Mouse (Mus musculus) neutrophil, adult 5-6 weeks (primary cell): Measurements from ENCODE around the gene Gm7579. TPM values are rescaled to one million over a fixed set of nuclear protein-coding genes. Genes with fewer than 3 reads are reported as not detected.
"Not testable (repeated sequence)": the region's sequence is repeated elsewhere in the genome, so short reads cannot be mapped to it uniquely, and the experiment has no call there.

Experiments used
- ATAC-seq: fragments of 151-379, 151-347 bp; 2 replicates; pipeline ENCODE4 v1.8.0; 2017; ENCODE audit warnings: mild to moderate bottlenecking, moderate TSS enrichment; ENCODE audit not compliant: insufficient number of reproducible peaks, poor library complexity, low FRiP score, severe bottlenecking; ENCODE audit errors: extremely low read depth
- total RNA-seq: library from RNA; stranded (forward); fragments of 200-1000 nt; gene quantifications from 2 replicates; pipeline ENCODE4 v1.2.3, GENCODE M21; 2017

The Gm7579 gene
- not detected in 2 replicates for total RNA-seq

- no peak for ATAC-seq
These were observed at the start of gene Gm7579 for GRCm38 (mm10) chr7:142211559-142211958. Gene Gm7579 (plus strand): TSS chr7:142211859.

DNA sequence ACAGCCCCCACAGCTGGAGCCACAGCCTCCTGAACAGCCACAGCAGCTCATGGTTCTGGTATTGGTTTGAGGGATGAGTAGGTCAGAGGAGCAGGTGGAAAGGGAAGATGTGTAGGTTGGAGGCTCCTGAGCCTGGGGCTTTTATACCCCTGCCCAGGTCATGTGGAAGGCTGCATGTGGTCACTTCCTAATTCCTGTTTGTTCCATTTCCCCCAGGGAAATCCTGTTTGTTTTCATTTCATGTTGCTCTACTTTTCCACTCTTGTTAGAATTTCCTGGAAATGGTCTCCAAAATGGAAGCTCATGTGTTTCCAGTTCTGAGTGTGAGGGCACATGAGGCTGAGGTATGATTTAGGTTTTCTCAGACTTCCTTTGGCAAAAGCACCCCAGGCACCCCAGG lies 46.0 kb upstream of the Gm7579 start, which contains the start of gene Gm4553:
Gene Gm4553 (minus strand): TSS at position 101 of the 400 bp plus-strand sequence.
- not testable (repeated sequence) for ATAC-seq

GRCm38 (mm10) chr7:142169836-142170235 lies 41.8 kb upstream of the Gm7579 start:
- ATAC-seq = no peak

DNA sequence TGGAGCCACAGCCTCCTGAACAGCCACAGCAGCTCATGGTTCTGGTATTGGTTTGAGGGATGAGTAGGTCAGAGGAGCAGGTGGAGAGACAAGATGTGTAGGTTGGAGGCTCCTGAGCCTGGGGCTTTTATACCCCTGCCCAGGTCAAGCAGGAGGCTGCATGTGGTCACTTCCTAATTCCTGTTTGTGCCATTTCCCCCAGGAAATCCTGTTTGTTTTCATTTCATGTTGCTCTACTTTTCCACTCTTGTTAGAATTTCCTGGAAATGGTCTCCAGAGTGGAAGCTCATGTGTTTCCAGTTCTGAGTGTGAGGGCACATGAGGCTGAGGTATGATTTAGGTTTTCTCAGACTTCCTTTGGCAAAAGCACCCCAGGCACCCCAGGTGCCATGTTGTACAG lies 35.8 kb upstream of the Gm7579 start, which contains the start of gene Krtap5-2:
Gene Krtap5-2 (minus strand): TSS at position 101 of the 400 bp plus-strand sequence.
- not testable (repeated sequence) for ATAC-seq

DNA sequence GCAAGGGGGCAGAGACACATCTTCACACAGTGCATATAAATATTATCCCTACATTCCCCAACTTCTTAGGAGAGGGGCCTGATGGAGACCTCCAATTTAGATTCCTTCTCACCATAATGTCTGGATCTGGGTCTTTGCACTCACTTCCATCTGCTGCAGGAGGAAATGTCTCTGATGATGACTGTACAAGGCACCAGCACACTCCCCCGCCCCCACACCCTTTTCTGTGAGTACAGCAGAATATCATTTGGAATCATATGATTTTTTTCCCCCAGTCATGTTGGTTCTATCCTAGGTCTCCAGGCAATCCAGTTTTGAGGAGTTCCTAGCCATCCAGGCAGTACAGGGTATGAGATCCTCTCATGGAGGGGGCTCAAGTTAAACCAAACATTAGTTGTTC lies 33.0 kb upstream of the Gm7579 start:
- no peak for ATAC-seq

- no peak for ATAC-seq
These were observed 30.6 kb upstream of the Gm7579 start for GRCm38 (mm10) chr7:142181021-142181420.

GRCm38 (mm10) chr7:142188156-142188555 lies 23.5 kb upstream of the Gm7579 start:
- no peak for ATAC-seq

DNA sequence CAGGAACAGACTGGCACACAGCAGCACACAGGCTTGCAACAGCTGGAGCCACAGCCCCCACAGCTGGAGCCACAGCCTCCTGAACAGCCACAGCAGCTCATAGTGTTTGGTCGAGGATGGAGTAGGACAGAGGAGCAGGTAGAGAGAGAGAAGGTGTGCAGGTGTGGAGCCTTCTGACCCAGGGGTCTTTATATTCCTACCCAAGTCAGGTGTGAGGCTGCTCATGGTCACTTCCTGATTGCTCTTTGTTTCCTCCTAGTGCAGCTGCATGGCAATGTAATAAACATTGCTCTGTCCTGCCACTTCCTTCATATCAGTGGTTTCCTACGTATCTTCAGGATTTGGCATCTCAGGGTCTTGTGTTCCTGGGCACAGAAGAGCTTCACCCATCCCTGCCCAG lies 21.4 kb upstream of the Gm7579 start, which contains the start of gene Gm10153:
Gene Gm10153 (minus strand): TSS at position 101 of the 400 bp plus-strand sequence.
- ATAC-seq = no peak

GRCm38 (mm10) chr7:142198748-142199147 lies 12.9 kb upstream of the Gm7579 start:
- no peak for ATAC-seq

DNA sequence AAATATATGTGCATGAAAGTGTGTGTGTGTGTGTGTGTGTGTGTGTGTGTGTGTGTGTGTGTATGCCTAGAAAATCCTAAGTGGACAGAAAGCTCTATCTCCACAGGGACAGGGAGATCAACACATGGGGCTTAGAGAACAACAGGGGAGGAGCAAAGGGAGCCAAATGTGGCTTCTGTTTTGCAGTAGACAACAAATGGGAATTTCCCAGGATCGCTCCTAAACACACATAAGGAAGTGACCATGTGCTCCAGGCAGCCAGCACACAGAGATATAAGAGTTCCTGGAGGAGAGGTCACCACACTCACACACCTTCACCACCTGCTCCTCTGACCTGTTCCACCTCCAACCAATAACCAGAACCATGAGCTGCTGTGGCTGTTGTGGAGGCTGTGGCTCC lies 10.6 kb upstream of the Gm7579 start, which contains the start of gene Krtap5-3:
Gene Krtap5-3 (plus strand): TSS at position 301 of the 400 bp plus-strand sequence.
- ATAC-seq = no peak

DNA sequence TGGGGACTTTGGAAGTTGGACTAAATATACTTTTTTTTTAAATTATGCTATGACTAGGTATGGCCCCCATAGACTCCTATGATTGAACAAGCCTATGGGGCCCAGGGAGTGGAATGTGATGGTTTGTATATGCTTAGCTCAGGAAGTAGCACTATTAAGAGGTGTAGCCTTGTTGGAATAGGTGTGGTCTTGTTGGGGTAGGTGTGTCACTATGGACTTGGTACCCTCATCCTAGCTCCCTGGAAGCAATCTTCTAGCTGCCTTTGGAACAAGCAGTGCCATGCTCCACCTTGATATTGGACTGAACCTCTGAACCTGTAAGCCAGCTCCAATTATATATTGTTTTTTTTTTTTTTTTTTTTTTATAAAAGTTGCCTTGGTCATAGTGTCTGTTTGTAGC lies 6.2 kb upstream of the Gm7579 start:
- no peak for ATAC-seq

DNA sequence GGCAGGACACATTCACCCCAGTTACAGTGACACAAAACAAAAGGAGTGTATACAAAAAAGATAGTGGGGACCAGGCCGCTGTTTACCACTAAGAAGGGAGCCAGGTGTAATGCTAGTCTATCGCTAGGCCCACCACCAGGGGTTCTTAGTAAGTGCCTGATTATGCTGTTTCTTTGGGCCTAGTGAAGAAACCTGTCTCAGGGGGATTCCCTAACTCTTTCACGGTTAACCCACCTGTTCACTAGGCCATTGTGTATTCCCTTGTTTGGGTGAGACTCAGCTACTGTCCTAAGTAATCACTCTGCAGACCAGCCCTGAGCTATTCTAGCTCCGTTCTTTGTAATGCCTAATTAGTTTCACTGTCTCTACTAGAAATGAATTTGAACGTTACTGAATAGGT lies 4.8 kb upstream of the Gm7579 start:
- ATAC-seq = not testable (repeated sequence)

- ATAC-seq = not testable (repeated sequence)
These were observed 477 bp downstream of the Gm7579 start for GRCm38 (mm10) chr7:142212136-142212535.

GRCm38 (mm10) chr7:142224518-142224917 lies 12.9 kb downstream of the Gm7579 start:
- ATAC-seq = no peak

DNA sequence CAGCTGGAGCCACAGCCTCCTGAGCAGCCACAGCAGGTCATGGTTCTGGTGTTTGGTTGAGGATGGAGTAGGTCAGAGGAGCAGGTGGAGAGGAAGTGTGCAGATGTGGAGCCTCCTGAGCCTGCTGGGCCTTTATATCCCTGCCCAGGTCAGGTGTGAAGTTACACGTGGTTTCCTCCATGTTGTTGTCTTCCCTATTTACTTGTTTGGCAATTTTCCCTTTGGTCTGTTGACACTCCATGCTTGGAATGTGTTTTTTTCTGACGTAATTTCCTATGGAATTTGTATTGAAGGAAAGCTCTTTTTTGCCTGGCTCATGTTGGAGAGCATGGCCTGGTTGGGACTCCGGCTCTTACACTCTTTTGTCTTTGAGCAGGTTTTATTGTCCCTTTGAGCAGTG lies 18.2 kb downstream of the Gm7579 start, which contains the start of gene Krtap5-5:
Gene Krtap5-5 (minus strand): TSS at position 101 of the 400 bp plus-strand sequence.
- not testable (repeated sequence) for ATAC-seq

- ATAC-seq = no peak
These were observed 19.9 kb downstream of the Gm7579 start for GRCm38 (mm10) chr7:142231540-142231939.

DNA sequence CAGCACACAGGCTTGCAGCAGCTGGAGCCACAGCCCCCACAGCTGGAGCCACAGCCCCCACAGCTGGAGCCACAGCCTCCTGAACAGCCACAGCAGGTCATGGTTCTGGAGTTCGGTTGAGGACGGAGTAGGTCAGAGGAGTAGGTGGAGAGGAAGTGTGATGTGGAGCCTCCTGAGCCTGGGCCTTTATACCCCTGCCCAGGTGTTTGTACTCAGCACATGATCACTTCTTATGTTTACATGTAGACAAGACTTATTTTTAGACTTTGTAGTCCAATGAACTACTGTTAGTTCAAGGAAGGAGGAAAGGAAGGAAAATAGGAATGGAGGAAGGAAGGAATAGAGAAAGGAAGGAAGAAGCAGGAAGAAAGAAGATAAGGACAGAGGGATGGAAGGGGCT lies 29.3 kb downstream of the Gm7579 start, which contains the start of gene Gm40460:
Gene Gm40460 (minus strand): TSS at position 101 of the 400 bp plus-strand sequence.
- no peak for ATAC-seq

GRCm38 (mm10) chr7:142249824-142250223 lies 38.2 kb downstream of the Gm7579 start:
- no peak for ATAC-seq

DNA sequence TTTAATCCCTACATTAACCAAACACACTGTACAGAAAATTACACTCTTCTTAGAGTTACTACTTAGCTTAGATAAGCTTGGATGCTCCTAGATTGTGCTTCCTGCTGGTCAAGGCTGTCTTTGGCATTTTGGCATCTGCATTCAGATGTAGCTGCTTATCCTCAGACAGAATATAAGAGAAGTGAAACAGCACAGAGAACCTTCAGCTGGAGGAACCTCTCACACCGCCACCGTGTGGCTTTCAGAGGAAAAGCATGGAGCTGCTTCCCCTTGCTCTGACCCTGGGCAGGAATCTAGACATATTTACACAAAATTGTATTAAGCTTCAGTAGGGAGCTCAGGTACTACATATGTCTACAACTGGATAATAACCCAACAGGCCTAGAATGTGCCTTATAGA lies 43.9 kb downstream of the Gm7579 start:
- 0 out of 2 replicates have a peak, but pooled peaks have one; percentile 23 for ATAC-seq

DNA sequence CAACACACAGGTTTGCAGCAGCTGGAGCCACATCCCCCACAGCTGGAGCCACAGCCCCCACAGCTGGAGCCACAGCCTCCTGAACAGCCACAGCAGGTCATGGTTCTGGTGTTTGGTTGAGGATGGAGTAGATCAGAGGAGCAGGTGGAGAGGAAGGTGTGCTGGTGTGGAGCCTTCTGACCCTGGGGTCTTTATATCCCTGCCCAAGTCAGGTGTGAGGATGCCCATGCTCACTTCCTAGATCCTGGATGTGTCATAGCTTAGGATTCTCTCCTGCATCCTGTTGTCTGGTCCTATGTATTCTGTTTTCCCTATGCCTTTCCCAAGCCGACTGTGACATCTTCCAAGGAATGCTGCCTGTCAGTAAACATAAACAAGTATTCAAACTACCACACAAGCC lies 46.6 kb downstream of the Gm7579 start, which contains the start of gene Gm2431:
Gene Gm2431 (minus strand): TSS at position 101 of the 400 bp plus-strand sequence.
- not testable (repeated sequence) for ATAC-seq
